Mouse (Mus musculus) spleen, adult 2 months (tissue): ENCODE measurements around the gene Fnip2.

Source experiments
- CTCF ChIP-seq: fragments of 200-500 bp; IDR thresholded peaks from 2 replicates; pipeline ENCODE4 v1.5.1; 2011; ENCODE audit warnings: mild to moderate bottlenecking, inconsistent platforms; ENCODE audit not compliant: insufficient read depth, insufficient read length, insufficient replicate concordance; ENCODE audit errors: extremely low read depth
- POLR2A ChIP-seq: fragments of 200-500 bp; IDR thresholded peaks from 2 replicates; pipeline ENCODE4 v1.6.1; 2011; ENCODE audit warnings: low read depth, low read length, inconsistent platforms

GRCm38 (mm10) chr3:79590863-79591792, 23.5 kb upstream of the Fnip2 start, which contains the start of gene Ppid:
- TF ChIP-seq CTCF (no peak), POLR2A (peak; percentile 13; the same call in 1 of the 2 replicates)
